Mouse (Mus musculus) forebrain, postnatal 0 days (tissue): Measurements from ENCODE around the gene Zfp691. TPM values are rescaled to one million over a fixed set of nuclear protein-coding genes. Genes with fewer than 3 reads are reported as not detected.

Experiments used
- ATAC-seq: fragments of 200-750 bp; cut with Nextera tagmentation; 2 replicates; pipeline ENCODE4 v1.8.0; 2017; ENCODE audit warnings: mild to moderate bottlenecking, moderate library complexity
- DNase-seq: peaks from one replicate; pipeline ENCODE4 v3.0.0-alpha.2; 2015
- H3K27ac ChIP-seq: fragments of 300-500 bp; sonication (generic); 2 replicates; pipeline ENCODE4 v1.5.1; 2014; ENCODE audit warnings: low read depth, mild to moderate bottlenecking, antibody characterized with exemption, low read length, moderate library complexity, mixed read lengths
- H3K27me3 ChIP-seq: fragments of 300-500 bp; sonication (generic); 2 replicates; pipeline ENCODE4 v1.6.1; 2014; ENCODE audit warnings: mild to moderate bottlenecking, low read length, mixed read lengths; ENCODE audit not compliant: insufficient read depth
- H3K36me3 ChIP-seq: fragments of 300-500 bp; sonication (generic); 2 replicates; pipeline ENCODE4 v1.6.1; 2014; ENCODE audit warnings: mild to moderate bottlenecking, moderate library complexity; ENCODE audit not compliant: insufficient read depth
- H3K4me1 ChIP-seq: fragments of 300-500 bp; sonication (generic); 2 replicates; pipeline ENCODE4 v1.6.1; 2014; ENCODE audit warnings: antibody characterized with exemption; ENCODE audit not compliant: insufficient read depth
- H3K4me2 ChIP-seq: fragments of 300-500 bp; sonication (generic); 2 replicates; pipeline ENCODE4 v1.6.1; 2014; ENCODE audit warnings: low read depth, mild to moderate bottlenecking, moderate library complexity
- H3K4me3 ChIP-seq: fragments of 300-500 bp; sonication (generic); 2 replicates; pipeline ENCODE4 v1.5.1; 2014; ENCODE audit warnings: low read depth, low read length, mixed read lengths
- H3K9ac ChIP-seq: fragments of 300-500 bp; sonication (generic); 2 replicates; pipeline ENCODE4 v1.6.1; 2014; ENCODE audit warnings: mild to moderate bottlenecking
- H3K9me3 ChIP-seq: fragments of 300-500 bp; sonication (generic); 2 replicates; pipeline ENCODE4 v1.6.1; 2016; ENCODE audit warnings: low read length
- CTCF ChIP-seq: sonication (generic); IDR thresholded peaks from 2 replicates; pipeline ENCODE4 v1.5.1; 2016; ENCODE audit warnings: antibody characterized with exemption, control low read depth, low read depth
- WGBS: fragments of 180-500 bp; shearing (Covaris S2); extraction: QIAGEN DNeasy Blood & Tissue Kit; methylation state at CpG from one replicate; pipeline ENCODE4 v1.1.7; 2014; 5-methylcytosine and 5-hydroxymethylcytosine counted together
- polyA plus RNA-seq: library from polyadenylated mRNA; unstranded; fragments of >200 nt; fragmentation: Nextera tagmentation; extraction: Ambion mirVana; gene quantifications from 2 replicates; pipeline ENCODE4 v1.2.1, GENCODE M21; 2015
- total RNA-seq: library from RNA; depleted of rRNA; stranded (reverse); fragments of >200 nt; gene quantifications from 2 replicates; pipeline ENCODE4 v1.2.3, GENCODE M21; 2014

Gene Zfp691
- total and polyA plus RNA-seq, 2 experiments from 2014 or later, result 2.2 to 6.5 TPM

GRCm38 (mm10) chr4:119194909-119195581, 21.1 kb upstream of the Zfp691 start, which contains the start of gene Svbp:
Svbp (plus strand) TSS chr4:119195306.
- peak within 1 kb of the TSS; percentile 94 for H3K9ac ChIP-seq
- no peak for TF ChIP-seq CTCF
- H3K9me3 ChIP-seq, result no peaks in the 10 kb centered on the region
- H3K27me3 ChIP-seq, result no peaks in the 10 kb centered on the region
- ATAC-seq (peak; percentile 89), DNase-seq (peak; percentile 93)
- H3K27ac ChIP-seq, result peak within 1 kb of the TSS; percentile 81
- no peaks in the 10 kb centered on the region for H3K36me3 ChIP-seq
- H3K4me2 ChIP-seq, result peak within 1 kb of the TSS; percentile 66
- H3K4me1 ChIP-seq, result peaks cover 14% of the 10 kb centered on the region
- WGBS, result 1% methylated on average over 42 of the region's 47 CpGs
- peak within 1 kb of the TSS; percentile 74 for H3K4me3 ChIP-seq

DNA sequence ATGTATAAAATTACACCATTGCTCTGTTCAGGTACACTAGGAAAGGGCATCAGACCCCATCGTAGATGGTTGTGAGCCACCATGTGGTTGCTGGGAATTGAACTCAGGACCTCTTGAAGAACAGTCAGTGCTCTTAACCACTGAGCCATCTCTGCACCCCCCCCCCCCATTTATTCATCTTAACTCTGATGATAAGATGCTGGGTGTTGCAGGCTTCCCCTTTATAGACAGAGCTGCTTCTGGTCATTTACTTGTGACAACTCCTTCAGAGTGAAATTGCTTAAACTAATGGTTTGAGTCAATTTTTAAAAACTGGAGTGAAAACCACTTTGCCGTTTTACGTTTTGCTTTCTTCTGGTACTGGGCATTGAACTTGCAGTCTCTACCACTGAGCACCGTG, 18.8 kb upstream of the Zfp691 start:
- no peaks in the 10 kb centered on the region for H3K9me3 ChIP-seq
- H3K27me3 ChIP-seq, result no peaks in the 10 kb centered on the region
- H3K4me2 ChIP-seq, result no peak overlapping the region
- WGBS, result 95% methylated on average over 4 of the region's 4 CpGs
- no peak overlapping the region for H3K9ac ChIP-seq
- DNase-seq (no peak), ATAC-seq (no peak)
- no peak overlapping the region for H3K4me3 ChIP-seq
- peaks cover 9% of the 10 kb centered on the region for H3K4me1 ChIP-seq
- TF ChIP-seq CTCF, result no peak
- no peaks in the 10 kb centered on the region for H3K36me3 ChIP-seq
- no peak overlapping the region for H3K27ac ChIP-seq

GRCm38 (mm10) chr4:119191273-119191672, 17.3 kb upstream of the Zfp691 start:
- 72% methylated on average over 3 of the region's 3 CpGs for WGBS
- Histone ChIP-seq H3K9me3 (no peaks in the 10 kb centered on the region), H3K27me3 (no peaks in the 10 kb centered on the region), H3K27ac (no peak overlapping the region), H3K4me3 (no peak overlapping the region), H3K36me3 (no peaks in the 10 kb centered on the region), H3K4me1 (no peaks in the 10 kb centered on the region), H3K9ac (no peak overlapping the region), H3K4me2 (no peak overlapping the region)
- no peak for TF ChIP-seq CTCF
- no peak for ATAC-seq
- DNase-seq, result no peak

- DNase-seq (no peak), ATAC-seq (no peak)
- WGBS, result 86% methylated on average over 8 of the region's 8 CpGs
- TF ChIP-seq CTCF, result no peak
- no peaks in the 10 kb centered on the region for H3K27me3 ChIP-seq
- H3K4me1 ChIP-seq, result no peaks in the 10 kb centered on the region
- no peak overlapping the region for H3K27ac ChIP-seq
- no peaks in the 10 kb centered on the region for H3K36me3 ChIP-seq
- H3K4me3 ChIP-seq, result no peak overlapping the region
- no peak overlapping the region for H3K4me2 ChIP-seq
- no peaks in the 10 kb centered on the region for H3K9me3 ChIP-seq
- no peak overlapping the region for H3K9ac ChIP-seq
Measured at GRCm38 (mm10) chr4:119190618-119191017, 16.6 kb upstream of the Zfp691 start.

DNA sequence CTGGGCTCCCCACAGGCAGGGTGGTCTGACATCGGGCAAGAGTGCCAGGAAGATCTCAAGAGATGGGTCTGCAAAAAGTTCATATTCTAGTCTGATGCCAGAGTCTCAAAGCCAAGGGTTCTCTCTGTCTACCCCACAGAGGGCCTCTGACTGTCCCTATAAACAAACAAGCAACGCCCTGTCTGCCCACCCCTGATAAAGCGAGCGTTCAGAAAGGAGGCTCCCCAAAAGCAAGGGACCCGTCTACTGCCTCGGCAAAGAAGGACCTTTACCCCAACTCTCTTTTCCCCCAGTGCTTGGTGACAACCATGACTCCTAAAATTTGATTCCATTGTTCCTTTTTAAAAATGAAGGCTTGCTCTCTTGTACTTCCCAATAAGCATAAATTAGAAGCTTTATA, 15.9 kb upstream of the Zfp691 start, which contains the start of gene Ermap:
TSS of gene Ermap (minus strand) at position 148 of the 400 bp plus-strand sequence.
- 75% methylated on average over 6 of the region's 6 CpGs for WGBS

GRCm38 (mm10) chr4:119189392-119189791, 15.4 kb upstream of the Zfp691 start:
- ATAC-seq, result no peak
- Histone ChIP-seq H3K36me3 (no peaks in the 10 kb centered on the region), H3K27me3 (no peaks in the 10 kb centered on the region), H3K27ac (no peak overlapping the region), H3K4me1 (no peaks in the 10 kb centered on the region), H3K9me3 (no peaks in the 10 kb centered on the region), H3K4me3 (no peak overlapping the region), H3K4me2 (no peak overlapping the region), H3K9ac (no peak overlapping the region)
- 65% methylated on average over 6 of the region's 6 CpGs for WGBS
- no peak for DNase-seq
- no peak for TF ChIP-seq CTCF

More for the DNA sequence above, 15.9 kb upstream of the Zfp691 start, which contains the start of gene Ermap:
- no peaks in the 10 kb centered on the region for H3K4me1 ChIP-seq
- no peak for TF ChIP-seq CTCF
- H3K9me3 ChIP-seq, result no peaks in the 10 kb centered on the region
- no peak within 1 kb of the TSS for H3K9ac ChIP-seq
- no peak within 1 kb of the TSS for H3K27ac ChIP-seq
- no peak for DNase-seq
- no peaks in the 10 kb centered on the region for H3K27me3 ChIP-seq
- no peak for ATAC-seq
- no peak within 1 kb of the TSS for H3K4me2 ChIP-seq
- H3K36me3 ChIP-seq, result no peaks in the 10 kb centered on the region
- H3K4me3 ChIP-seq, result no peak within 1 kb of the TSS

DNA sequence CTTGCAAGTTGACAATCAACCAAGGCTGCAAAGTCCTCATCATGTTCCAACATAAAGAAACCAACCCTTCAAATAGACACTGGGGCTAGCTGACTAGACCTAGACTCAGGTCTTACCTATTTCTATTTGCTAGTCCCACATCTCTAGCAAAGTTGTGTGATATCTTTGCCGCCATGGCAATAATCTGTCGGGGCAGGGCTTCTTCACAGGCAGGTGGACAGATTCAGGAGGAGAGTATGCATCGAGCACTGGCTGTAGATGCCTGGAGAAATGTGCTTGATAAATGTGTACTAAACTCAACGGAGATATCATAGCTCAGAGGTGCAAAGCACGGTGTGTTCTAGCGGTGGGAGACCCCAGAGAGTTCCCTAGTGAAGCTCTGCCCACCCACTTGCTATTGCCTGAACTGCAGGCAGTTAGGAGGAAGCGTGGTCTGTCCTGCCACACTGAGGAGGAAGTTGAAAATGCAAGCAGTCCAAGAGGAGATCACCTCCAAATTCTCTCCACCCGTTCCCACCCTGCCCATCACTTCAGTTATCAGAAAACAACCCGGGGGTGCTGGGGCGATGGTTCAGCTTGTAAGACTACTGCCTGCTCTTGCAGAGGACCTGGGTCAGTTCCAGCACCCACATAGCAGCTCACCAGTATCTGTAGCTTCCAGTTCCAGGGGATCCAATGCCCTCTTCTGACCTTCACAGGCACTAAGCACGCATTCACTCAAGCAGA, 14.2 kb upstream of the Zfp691 start:
- H3K4me2 ChIP-seq, result no peak overlapping the region
- no peak overlapping the region for H3K4me3 ChIP-seq
- TF ChIP-seq CTCF, result peak; percentile 54
- H3K27ac ChIP-seq, result no peak overlapping the region
- no peaks in the 10 kb centered on the region for H3K36me3 ChIP-seq
- H3K9ac ChIP-seq, result no peak overlapping the region
- DNase-seq (no peak), ATAC-seq (peak; percentile 36; the same call in 1 of the 2 replicates)
- 60% methylated on average over 11 of the region's 11 CpGs for WGBS
- H3K4me1 ChIP-seq, result no peaks in the 10 kb centered on the region
- H3K9me3 ChIP-seq, result no peaks in the 10 kb centered on the region
- no peaks in the 10 kb centered on the region for H3K27me3 ChIP-seq
